Mouse (Mus musculus) small intestine, adult 2 months (tissue): ENCODE data around the gene Cacna1e. TPM values are rescaled to one million over a fixed set of nuclear protein-coding genes. Genes with fewer than 3 reads are reported as not detected.

Source experiments
- H3K27ac ChIP-seq: fragments of 200-500 bp; 2 replicates; pipeline ENCODE4 v1.5.1; 2012; ENCODE audit warnings: low read depth, low read length, control low read depth, inconsistent platforms; ENCODE audit not compliant: insufficient read depth
- H3K27me3 ChIP-seq: fragments of 200-500 bp; 2 replicates; pipeline ENCODE4 v1.6.1; 2012; ENCODE audit warnings: mild to moderate bottlenecking, moderate library complexity, low read length, inconsistent platforms; ENCODE audit not compliant: control insufficient read depth, insufficient read depth
- H3K36me3 ChIP-seq: fragments of 200-500 bp; 2 replicates; pipeline ENCODE4 v1.6.1; 2012; ENCODE audit warnings: mild to moderate bottlenecking, low read length, control low read depth, inconsistent platforms; ENCODE audit not compliant: control insufficient read depth, insufficient read depth
- H3K4me1 ChIP-seq: fragments of 200-500 bp; 2 replicates; pipeline ENCODE4 v1.6.1; 2012; ENCODE audit warnings: low read length, inconsistent platforms, mixed read lengths; ENCODE audit not compliant: control insufficient read depth, insufficient read depth, insufficient read length
- H3K4me3 ChIP-seq: fragments of 200-500 bp; 2 replicates; pipeline ENCODE4 v1.5.1; 2012; ENCODE audit warnings: low read depth, mild to moderate bottlenecking, control low read depth, inconsistent platforms, low read length, moderate library complexity
- CTCF ChIP-seq: fragments of 200-500 bp; IDR thresholded peaks from 2 replicates; pipeline ENCODE4 v1.5.1; 2012; ENCODE audit warnings: low read depth, mild to moderate bottlenecking, control low read depth, inconsistent platforms, low read length, moderate library complexity, mixed read lengths; ENCODE audit not compliant: insufficient replicate concordance, insufficient read length; ENCODE audit errors: extremely low read depth
- POLR2A ChIP-seq: fragments of 200-500 bp; IDR thresholded peaks from 2 replicates; pipeline ENCODE4 v1.6.1; 2012; ENCODE audit warnings: low read depth, mild to moderate bottlenecking, control low read depth, inconsistent platforms, low read length, moderate library complexity
- WGBS: fragments of 180-500 bp; shearing (Covaris S2); methylation state at CpG from one replicate; pipeline ENCODE4 v1.1.7; 2018; 5-methylcytosine and 5-hydroxymethylcytosine counted together
- polyA plus RNA-seq: library from polyadenylated mRNA; depleted of rRNA; stranded (reverse); fragments of >200 nt; gene quantifications from 2 replicates; pipeline ENCODE4 v1.2.3, GENCODE M21; 2012

The Cacna1e gene
- polyA plus RNA-seq, 1 experiment = 0.76 TPM

- Histone ChIP-seq H3K27me3 (no peaks in the 10 kb centered on the region), H3K4me3 (no peak overlapping the region), H3K4me1 (no peaks in the 10 kb centered on the region), H3K36me3 (no peaks in the 10 kb centered on the region), H3K27ac (no peak overlapping the region)
- WGBS = 68% methylated on average over 4 of the region's 4 CpGs
- TF ChIP-seq CTCF (no peak), POLR2A (no peak)
Measured at GRCm38 (mm10) chr1:154474156-154474555, 410.1 kb downstream of the Cacna1e start.

GRCm38 (mm10) chr1:154467265-154467664 lies 417.0 kb downstream of the Cacna1e start:
- 85% methylated on average over 3 of the region's 3 CpGs for WGBS
- TF ChIP-seq CTCF (no peak), POLR2A (no peak)
- Histone ChIP-seq H3K4me3 (no peak overlapping the region), H3K27ac (no peak overlapping the region), H3K4me1 (no peaks in the 10 kb centered on the region), H3K27me3 (no peaks in the 10 kb centered on the region), H3K36me3 (no peaks in the 10 kb centered on the region)

GRCm38 (mm10) chr1:154461521-154461920 lies 422.8 kb downstream of the Cacna1e start:
- 76% methylated on average over 5 of the region's 5 CpGs for WGBS
- H3K27ac ChIP-seq = no peak overlapping the region

GRCm38 (mm10) chr1:154460067-154460466 lies 424.2 kb downstream of the Cacna1e start:
- no peak overlapping the region for H3K27ac ChIP-seq
- H3K4me1 ChIP-seq = no peaks in the 10 kb centered on the region
- H3K4me3 ChIP-seq = no peak overlapping the region
- TF ChIP-seq CTCF = no peak
- TF ChIP-seq POLR2A = no peak
- WGBS = 82% methylated on average over 7 of the region's 7 CpGs
- H3K36me3 ChIP-seq = no peaks in the 10 kb centered on the region
- no peaks in the 10 kb centered on the region for H3K27me3 ChIP-seq

More at GRCm38 (mm10) chr1:154461521-154461920, 422.8 kb downstream of the Cacna1e start:
- no peak for TF ChIP-seq POLR2A
- TF ChIP-seq CTCF = no peak
- no peaks in the 10 kb centered on the region for H3K4me1 ChIP-seq
- H3K27me3 ChIP-seq = no peaks in the 10 kb centered on the region
- H3K36me3 ChIP-seq = no peaks in the 10 kb centered on the region
- H3K4me3 ChIP-seq = no peak overlapping the region

- H3K36me3 ChIP-seq = no peaks in the 10 kb centered on the region
- H3K4me3 ChIP-seq = no peak overlapping the region
- H3K27me3 ChIP-seq = no peaks in the 10 kb centered on the region
- WGBS = 78% methylated on average over 2 of the region's 2 CpGs
- H3K4me1 ChIP-seq = no peaks in the 10 kb centered on the region
- TF ChIP-seq POLR2A (no peak), CTCF (no peak)
- no peak overlapping the region for H3K27ac ChIP-seq
Measured at GRCm38 (mm10) chr1:154458601-154459000, 425.7 kb downstream of the Cacna1e start.

GRCm38 (mm10) chr1:154450799-154451198 lies 433.5 kb downstream of the Cacna1e start:
- Histone ChIP-seq H3K4me3 (no peak overlapping the region), H3K36me3 (no peaks in the 10 kb centered on the region), H3K4me1 (no peaks in the 10 kb centered on the region), H3K27ac (no peak overlapping the region), H3K27me3 (no peaks in the 10 kb centered on the region)
- no peak for TF ChIP-seq POLR2A
- TF ChIP-seq CTCF = no peak
- 84% methylated on average over 3 of the region's 3 CpGs for WGBS

- Histone ChIP-seq H3K4me3 (no peak overlapping the region), H3K27ac (no peak overlapping the region), H3K27me3 (no peaks in the 10 kb centered on the region), H3K36me3 (no peaks in the 10 kb centered on the region), H3K4me1 (no peaks in the 10 kb centered on the region)
- TF ChIP-seq CTCF (no peak), POLR2A (no peak)
- WGBS = 19% methylated on average over 3 of the region's 3 CpGs
Measured at GRCm38 (mm10) chr1:154446456-154446855, 437.8 kb downstream of the Cacna1e start.

- no peak for TF ChIP-seq CTCF
- no peak for TF ChIP-seq POLR2A
- Histone ChIP-seq H3K27ac (no peak overlapping the region), H3K4me1 (no peaks in the 10 kb centered on the region), H3K4me3 (no peak overlapping the region), H3K36me3 (no peaks in the 10 kb centered on the region), H3K27me3 (no peaks in the 10 kb centered on the region)
- WGBS = 74% methylated on average over 1 of the region's 1 CpGs
Measured at GRCm38 (mm10) chr1:154433520-154433919, 450.8 kb downstream of the Cacna1e start.
